Mouse (Mus musculus): ENCODE data around the gene Gm21773.
"Not testable (repeated sequence)": the region's sequence is repeated elsewhere in the genome, so short reads cannot be mapped to it uniquely, and the experiment has no call there.

Gene Gm21773

DNA sequence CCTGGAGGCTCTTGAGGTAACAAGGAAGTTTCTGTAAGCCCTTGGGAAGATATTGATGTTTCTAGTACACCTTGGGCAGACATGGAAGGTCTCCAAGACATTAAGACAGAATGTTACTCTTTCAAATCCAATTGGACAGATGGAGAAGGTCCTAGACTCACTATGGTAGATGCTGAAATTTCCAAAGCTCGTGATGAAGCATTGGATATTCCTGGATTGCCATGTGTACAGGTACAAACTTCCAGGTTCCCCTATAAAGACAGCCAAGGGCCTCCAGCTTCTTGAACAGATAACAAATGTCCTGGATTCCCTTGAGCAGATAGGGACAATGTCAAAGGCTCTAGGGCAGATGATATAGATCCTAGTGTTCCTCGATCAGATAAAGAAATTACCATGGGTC, at the start of gene Gm21773:
Gene Gm21773, minus strand, starts transcription at position 101 of the 400 bp plus-strand sequence.
- not testable (repeated sequence) for DNase-seq

All from cerebellum, postnatal 14 days (tissue).